Mouse (Mus musculus) MEL-GATA-1-ER (cell line): Measurements from ENCODE around the gene Acvr1.

Experiments
- DNase-seq: peaks from one replicate; pipeline ENCODE4 v3.0.0-alpha.2; 2012; ENCODE audit warnings: low read depth; ENCODE audit errors: extremely low read depth

Acvr1 gene

DNA sequence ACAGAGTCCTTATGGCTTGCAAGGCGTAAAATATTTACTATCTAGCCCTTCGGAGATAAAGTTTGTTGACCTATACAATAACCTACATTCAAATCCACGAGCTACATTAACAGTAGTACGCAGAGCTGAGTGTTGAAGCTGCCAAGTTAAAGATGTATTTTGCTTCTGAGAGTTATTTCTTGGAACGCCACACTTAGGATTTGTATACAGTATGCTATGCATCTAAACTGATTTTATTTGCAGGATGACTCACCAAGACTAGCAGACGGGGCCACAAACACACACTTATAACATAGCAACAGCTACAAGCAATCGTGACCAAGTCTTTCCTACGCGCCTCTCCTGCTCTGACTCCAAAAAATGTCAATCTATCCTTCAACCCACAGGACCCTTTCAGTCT lies 46.2 kb downstream of the Acvr1 start:
- DNase-seq: no peak

DNA sequence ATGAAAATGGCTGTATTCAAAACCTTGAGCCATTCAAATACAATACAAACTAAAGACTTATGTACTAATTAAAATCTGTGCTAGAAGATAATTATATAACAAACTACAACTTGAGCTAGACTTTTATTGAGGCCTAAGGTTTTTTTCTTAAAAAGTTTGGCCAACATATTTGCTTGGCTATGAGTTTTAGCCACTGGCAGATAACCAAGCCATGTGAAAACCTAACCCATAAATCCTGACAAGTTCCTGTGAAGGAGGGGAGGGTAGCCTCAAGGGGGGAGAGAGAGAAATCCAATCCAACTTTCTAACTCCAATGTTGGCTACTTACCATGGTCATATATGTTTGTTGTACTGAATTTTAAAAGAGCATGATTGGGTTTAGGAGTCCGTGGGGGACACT lies 48.4 kb downstream of the Acvr1 start:
- DNase-seq: no peak

DNA sequence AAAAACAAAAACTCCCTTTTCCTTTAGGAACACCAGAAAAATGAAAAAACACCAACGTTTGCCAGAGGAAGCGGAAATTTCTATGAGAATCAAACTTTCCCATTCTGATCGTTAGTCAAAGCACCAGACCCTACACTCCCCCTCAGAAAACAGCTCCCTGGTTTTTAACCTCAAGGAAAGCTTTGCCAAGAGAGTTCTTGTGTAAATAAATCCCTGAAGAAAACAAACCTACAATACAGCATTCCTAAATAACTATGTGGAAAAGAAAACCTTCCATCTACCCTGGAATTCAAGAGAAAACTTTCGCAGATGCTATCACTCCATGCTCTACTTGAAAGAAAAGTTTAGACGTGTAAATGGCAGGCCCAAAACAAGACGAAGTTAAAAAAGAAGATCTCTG lies 50.0 kb downstream of the Acvr1 start:
- DNase-seq: no peak

DNA sequence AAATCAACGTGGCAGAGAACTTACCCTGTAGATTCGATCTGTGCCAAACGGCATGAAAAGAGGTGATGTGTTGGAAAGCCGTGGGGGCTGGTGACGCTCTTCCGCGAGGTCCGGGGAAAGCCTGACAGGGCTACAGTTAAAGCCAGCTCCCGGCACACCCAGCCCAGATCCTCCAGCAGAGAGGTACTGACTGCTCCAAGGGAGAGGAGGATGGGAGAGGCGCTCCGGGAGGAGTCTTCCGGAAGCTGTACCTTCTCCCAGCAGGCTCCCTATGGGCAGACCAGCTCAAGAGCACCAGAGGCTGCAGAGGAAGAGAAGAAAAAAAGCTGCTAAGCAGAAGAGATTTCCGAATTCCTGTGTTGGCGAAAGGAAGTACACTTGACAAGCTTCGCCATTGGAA lies 51.0 kb downstream of the Acvr1 start:
- DNase-seq: no peak

DNA sequence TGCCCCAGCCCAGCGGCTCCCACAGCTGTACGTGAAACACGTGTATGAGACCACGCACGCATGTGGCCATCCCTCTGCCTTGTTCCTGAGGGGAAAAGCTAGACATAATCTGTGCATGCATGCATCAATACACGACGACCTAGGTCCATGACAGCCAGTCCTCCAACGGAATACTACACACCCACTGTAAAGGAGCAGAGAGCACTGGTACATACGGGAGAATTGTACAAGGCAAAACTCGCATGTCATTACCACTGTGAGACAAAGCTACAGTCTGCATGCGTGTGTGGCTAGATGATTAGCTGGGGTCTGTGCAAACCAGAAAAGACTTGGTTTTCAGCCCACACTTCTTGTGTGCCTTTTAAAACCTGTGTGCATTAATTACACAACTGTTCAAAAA lies 52.5 kb downstream of the Acvr1 start:
- DNase-seq: no peak

DNA sequence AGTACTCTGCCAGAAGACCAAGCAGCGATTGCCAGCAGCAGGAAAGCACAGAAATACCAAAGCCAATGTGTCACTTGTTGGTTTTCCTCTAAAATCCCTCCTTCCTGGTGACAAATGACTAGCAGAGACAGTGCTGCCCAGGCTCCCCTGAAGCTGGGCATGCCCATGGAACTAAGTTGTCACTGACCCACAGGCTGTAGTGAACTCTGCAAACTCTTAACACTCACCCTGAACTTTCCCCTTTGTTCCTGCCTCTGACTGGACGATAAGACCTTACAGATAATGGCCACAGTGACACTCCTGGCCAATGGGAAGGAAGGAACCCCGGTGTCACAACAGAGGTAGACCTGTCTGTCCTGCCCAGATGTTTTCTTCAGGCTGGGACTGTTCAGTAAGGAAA lies 53.7 kb downstream of the Acvr1 start:
- DNase-seq: no peak

DNA sequence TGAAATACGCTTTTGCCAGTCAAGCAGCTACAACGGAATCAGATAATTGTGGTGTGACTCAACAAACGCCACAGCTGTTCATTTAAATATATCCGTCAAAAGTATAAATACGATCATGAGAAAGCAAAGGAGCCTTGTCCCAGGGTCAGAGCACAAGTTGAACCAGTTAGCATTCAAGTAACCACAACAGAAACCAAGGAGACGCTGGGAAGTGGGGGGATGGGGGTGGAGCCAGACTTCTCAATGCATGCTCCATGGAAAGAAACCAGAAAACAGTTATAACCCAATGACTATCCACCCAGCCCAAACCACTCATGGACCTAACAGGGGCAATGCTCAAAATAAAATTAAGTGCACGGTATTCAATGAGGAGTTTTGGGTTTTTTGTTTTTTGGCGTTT lies 56.8 kb downstream of the Acvr1 start:
- no peak for DNase-seq

GRCm38 (mm10) chr2:58505306-58506090 lies 61.5 kb downstream of the Acvr1 start:
- DNase-seq: no peak

GRCm38 (mm10) chr2:58496647-58497410 lies 70.1 kb downstream of the Acvr1 start:
- DNase-seq: no peak

DNA sequence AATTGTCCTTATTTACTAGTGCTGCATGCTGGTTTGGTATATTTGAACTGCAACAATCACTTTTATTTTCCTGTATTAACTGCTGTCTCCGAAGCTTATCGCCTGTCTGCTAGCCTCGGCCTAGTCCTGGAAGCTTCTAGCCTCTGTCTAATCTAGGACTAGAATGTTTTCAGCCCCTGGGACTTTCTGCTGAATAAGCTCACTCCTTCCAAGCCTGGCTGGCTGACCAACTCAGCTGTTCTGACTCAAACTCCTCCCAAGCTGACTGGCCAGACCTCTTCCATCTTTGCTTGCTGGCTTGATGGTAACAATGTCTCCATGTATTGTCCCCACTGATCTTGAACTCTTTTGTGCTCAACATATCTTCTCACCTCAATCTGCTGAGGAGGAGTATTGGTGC lies 71.7 kb downstream of the Acvr1 start:
- DNase-seq: no peak

DNA sequence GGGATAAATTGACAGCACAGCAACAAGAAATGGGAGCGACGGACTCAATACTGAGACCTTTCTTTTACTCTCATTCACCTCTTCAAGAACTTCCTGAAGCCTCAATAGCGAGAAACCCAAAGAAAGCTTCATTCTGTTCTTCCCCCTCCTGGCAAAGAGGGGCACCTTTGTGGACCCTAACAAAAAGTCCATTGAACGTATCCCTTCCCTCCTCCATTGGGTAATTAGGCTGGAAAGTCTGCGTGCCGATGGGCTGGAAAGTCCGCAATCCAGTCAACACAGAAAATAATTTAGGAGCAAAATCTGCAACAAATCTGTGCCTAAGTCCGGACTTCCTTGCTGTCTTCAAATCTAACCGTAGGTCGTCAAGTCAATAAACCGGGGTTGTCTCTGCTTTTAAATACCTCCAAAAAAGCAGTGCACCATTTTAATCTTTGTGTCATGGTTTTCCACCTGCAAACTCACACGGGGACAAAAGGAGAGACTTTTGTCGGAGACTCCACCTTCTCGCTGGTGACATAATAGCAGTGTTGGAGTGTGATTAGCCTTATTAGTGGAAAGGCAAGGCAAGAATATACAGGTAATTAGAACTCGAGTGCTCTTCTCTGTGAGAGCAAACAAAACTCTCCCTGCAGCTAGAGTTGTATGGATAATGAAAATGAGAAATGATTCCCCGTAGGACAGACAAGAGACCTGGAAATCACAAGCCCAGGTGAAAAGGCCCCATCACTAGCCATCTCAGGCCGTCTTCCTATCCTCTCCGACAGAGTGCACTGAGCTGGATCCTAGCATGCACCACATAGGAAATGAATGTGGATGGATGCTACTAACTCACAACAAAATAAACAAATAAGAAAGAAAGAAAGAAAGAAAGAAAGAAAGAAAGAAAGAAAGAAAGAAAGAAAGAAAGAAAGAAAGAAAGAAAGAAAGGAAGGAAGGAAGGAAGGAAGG lies 73.0 kb downstream of the Acvr1 start:
- DNase-seq: no peak

DNA sequence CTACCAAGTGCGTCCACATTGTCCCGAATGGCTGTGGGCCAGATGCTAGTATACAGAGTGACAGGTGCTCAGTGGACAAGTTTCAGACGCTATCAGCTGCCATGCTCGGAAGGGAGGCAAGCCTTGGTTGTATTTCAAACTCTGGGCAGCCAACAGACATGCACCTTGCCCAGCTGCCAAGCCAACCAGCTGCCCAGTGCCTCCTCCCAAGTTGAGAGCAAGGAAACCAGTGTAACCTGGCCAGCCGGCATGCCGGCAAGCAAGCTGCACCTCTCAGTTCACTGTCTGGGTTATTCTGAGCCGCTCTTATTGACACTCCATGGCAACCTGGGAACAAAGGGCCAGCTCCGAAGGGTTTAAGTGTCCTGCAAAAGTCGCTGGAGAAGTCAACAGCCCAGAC lies 77.7 kb downstream of the Acvr1 start:
- no peak for DNase-seq

DNA sequence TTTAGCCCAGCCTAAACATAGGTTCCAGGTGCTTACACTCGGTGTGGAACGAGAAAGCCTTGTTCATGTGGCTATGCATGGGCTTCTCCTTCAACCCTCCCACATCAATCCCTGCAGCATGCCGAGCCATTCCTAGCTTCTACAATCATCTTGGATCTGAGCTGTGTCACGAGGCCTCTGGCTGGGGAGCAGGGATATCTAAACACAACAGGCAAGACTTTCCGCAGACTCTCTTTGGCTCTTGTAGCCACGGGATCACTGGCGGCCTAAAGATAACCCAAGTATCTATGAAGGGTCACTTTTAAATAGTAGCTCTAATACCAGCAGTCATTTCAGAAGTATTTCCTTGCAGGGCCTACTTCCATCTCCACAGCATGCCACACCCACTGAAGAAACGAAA lies 78.6 kb downstream of the Acvr1 start:
- DNase-seq: no peak

DNA sequence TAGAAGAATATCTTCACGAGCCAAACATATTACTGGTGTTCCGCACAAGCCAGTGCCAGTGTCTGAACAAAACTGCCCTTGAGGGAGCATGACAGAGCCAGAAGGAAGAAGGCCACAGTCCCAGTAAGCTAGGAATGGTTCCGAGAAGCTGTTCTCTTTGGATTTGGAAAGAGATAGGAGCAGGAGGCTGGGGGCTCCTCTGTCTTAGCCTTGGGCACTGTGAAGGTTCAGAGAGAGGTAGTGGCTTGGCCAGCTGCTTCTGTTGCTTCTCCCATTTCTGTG lies 79.7 kb downstream of the Acvr1 start:
- DNase-seq: no peak

DNA sequence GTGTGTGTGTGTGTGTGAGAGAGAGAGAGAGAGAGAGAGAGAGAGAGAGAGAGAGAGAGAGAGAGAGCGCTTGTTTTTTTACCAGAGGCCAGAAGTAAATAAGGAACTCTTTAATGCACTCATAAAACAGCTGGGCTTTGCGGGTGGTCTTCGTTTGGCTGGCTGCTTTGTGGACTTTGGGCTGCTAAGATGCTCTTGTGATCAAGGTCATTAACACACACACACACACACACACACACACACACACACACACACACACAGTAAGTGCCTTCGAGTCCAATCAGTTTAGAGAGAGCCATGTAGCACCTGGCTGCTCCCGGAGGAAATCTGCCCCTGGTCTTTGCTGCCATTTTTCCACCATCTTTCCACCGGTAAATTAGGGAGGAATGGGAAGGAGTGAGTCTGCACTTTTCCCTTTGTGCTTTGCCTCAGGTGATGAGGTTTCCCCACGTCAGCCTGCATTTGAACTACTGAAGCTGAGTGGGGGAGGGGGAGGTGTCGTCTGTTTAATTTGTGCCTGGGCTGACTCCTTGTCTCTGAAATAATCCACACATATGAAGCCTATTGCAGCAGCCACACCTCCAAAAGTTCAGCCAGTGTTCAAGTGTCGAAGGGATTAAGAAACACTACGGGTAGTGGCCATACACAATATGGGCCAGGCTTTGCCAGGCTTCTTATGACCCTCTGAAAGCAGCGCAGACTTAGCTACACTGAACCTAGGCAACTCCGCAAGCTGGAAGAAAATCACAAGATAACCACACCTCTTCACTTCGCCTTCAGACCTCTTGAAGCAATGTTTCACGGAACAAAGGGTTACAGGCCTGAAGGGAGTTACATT lies 80.3 kb downstream of the Acvr1 start:
- no peak for DNase-seq

GRCm38 (mm10) chr2:58485683-58486082 lies 81.3 kb downstream of the Acvr1 start:
- no peak for DNase-seq

GRCm38 (mm10) chr2:58485152-58485551 lies 81.8 kb downstream of the Acvr1 start:
- peak; percentile 25 for DNase-seq

GRCm38 (mm10) chr2:58484284-58484965 lies 82.5 kb downstream of the Acvr1 start:
- no peak for DNase-seq

GRCm38 (mm10) chr2:58481450-58482100 lies 85.4 kb downstream of the Acvr1 start:
- no peak for DNase-seq

DNA sequence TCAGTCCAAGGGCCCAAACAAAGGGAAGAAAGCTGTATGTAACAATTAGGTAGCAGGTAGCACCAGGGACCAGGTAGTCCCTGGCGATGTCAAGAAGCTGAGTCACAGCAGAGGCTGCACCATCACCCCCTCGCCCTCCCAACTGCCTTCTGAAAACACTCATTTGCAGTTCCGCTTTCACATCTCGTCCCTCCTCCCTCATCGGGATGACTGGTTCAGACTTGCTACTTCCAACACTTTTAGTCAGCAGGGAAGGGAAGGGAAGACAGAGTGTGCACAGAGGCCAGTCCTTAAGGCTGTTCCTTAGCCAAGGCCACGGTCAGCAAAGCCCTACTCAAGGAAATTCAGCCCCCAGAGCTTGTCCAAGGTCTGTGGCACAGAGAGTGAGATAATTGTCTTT lies 86.2 kb downstream of the Acvr1 start:
- no peak for DNase-seq
